Mouse (Mus musculus) cerebellum, adult 18-20 months (tissue): ENCODE data around the gene Myf5.

ENCODE experiments used
- DNase-seq, 2 experiments: peaks; one replicate each; pipeline ENCODE4 v3.0.0; 2021

The Myf5 gene

DNA sequence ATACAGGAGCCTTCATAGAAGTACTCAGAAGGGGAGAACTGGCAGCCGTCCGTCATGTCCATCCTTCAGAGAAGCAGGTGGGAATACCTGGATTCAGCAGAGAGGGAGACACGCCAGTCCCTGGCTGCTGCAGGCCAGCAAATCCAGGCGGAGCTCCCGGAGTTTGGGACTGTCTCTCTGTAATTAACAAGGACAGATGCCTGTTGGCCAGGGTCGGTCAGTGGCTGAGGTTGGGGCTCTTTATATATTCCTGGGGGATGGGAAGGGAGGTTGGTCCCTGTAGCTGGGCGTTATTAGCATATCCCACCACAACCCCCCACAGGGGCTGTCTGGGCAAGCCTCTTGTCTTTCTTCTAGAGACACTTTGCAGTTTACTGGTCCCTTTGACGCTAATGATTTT, at the start of gene Myf5:
Myf5 (minus strand) TSS at position 265 of the 400 bp plus-strand sequence.
- no peak for DNase-seq

DNA sequence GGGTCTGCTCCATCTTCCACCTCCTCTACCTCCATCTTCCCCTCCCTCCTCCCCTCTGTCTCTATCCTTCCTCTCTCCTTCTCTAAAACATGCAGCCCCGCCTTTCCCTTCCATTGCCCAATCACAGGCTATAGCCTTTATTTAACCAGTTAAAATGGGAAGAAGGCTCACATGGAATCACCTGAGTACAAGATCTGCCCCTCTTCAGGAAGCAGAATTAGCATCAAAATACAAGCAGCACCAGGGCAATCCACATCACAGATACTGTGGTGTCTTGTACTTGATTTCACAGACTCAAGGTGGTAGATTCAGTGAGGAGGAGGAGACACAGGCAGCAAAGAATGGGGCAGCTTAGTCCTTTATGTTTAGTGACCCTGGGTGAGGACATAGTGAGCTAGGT, 42.8 kb upstream of the Myf5 start:
- DNase-seq, result no peak

DNA sequence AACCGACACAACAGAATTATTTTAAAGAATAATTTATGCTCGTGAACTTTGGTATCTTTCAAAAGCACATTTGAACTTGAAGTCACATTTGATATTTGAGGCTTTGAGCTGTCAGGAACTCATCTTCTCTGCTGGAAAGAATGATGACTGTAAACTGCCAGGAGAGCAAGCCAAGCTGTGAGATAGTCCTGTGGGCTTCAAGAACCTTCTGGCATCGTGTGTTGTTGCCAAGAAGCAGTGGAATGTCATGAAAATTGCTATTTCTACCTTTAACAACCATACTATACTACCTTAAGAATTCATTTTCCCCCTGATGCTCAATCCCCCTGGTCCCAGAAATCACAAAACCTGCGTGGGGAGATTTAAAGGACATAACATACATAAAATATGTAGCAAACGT, 33.3 kb upstream of the Myf5 start:
- DNase-seq, result no peak

DNA sequence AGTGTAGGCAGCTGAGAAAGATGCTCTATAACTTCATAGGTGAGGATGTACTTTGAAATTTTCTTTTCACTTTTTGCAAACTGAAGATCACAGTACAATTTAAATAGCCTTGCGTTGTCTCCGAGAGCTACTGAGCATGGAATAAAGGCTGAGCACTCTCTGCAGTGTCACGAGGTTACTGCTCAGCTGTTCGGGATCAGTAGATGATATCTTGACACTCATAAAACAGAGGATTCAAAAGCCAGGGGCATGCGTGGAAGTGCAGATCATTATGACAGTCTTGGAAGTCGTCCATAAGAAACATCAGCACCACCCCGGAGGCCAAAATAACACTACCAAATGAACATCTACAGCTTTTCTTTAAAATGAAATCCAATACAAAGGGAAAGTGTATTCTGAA, 30.7 kb upstream of the Myf5 start:
- DNase-seq, result no peak

DNA sequence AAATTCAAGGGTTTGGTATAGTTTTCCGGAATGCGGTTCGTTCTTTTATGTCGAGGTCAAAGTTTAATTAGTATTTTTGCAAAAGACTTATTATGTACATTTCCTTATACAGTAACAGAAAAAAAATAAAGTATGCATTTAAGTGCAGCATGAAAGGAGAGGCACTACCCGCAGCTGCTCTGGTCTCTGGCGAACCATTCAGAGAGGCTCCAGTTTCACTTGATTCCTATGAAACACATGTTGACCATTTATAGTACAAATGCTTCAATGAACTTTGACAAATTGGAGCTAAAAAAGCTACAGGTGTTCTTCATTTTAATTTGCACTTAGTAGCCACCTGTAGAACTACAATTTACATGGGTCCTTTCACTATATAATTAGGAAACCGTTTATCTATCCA, 28.8 kb upstream of the Myf5 start:
- no peak for DNase-seq

DNA sequence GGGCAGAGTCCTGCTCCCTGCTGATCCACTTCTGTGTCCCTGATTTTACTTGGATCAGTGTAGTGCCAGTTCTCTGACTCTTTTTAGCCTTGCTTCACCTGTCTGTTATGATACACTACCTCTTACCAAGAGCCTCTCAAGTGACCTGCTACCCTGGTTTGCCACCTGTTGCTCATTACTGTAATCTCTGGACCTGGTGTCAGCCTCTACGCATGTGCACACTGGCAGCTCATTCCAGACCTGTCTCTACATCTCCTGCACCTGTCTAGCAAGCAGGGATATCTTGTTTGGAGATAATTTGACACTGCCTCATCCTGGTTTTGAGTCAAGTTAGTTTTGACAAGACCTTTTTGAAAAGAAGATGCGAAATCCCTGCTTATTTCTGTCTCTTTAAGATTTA, 20.5 kb upstream of the Myf5 start:
- DNase-seq, result no peak

DNA sequence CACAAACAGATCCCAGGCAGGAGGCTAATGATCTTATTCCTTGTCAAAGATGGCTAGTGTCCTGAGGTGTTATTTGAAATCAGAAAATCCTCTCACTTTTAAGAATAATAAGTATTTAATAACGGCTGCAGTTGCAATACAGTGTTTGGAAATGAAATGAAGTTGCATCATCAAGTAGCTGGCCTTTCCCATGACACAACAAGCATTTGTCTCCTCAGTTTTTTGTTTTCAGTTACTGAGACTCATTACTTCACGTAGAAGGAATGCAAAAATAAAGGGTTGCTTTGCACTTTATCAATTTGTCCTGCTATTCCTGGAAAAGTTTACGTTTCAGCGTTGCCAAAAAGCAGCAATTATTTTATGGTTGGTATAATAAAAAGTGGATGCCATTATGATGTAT, 17.5 kb upstream of the Myf5 start:
- no peak for DNase-seq

DNA sequence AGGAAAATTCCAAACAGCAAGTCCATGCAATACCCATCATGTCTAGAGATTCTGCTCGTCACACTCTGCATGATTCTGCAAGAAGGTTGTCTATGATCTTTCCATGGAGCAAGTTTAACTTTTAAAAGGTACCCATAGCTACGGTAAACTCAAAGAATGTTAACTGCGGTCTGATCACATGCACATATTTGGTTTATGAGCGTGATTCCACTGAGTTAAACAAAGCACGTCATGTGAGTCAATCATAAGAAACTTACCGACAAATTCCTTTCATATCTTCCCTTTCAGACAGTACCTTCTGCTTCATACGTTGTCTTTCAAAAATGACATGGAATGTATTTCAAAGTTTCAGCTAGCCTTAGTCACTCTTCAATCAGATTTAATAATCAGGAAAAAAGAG, 16.3 kb upstream of the Myf5 start:
- DNase-seq, result no peak

DNA sequence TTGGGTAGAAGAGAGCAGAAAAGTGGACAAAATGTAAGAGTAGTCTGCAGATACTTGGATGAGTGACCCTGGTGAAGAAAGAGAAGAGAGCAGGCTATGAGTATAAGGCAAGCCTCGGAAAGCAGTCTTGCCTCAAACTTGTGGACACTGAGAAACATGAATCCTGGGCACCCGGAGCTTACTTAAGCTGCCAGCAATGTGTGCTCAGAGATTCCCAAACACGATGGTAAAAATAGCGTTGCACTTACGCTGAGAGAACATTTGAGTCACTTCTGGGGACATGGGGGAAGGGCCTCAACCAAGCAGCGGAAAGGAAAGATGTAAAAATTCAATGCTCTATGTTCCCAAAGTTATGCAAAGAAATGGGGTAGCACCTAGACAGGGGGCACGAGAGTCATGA, 13.7 kb upstream of the Myf5 start:
- no peak for DNase-seq

DNA sequence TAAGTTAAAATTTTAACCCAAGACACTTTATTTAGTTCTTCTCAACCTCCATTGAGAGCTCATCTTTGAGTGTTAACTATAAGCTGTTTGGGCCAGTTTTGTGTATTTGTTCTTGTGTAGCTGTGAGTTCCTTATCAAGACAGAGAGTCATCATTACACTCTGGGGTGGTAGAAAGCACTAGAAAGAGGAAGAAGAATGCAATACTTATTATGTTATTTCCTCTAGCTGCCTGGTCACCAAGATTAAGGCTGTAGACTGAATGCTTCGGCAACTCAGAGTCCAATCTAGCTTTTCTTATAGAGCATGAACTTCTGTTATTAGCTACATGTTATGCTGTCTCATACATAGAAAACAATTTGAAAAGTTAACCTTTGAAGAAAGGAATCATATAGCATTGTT, 10.5 kb upstream of the Myf5 start:
- DNase-seq, result no peak

DNA sequence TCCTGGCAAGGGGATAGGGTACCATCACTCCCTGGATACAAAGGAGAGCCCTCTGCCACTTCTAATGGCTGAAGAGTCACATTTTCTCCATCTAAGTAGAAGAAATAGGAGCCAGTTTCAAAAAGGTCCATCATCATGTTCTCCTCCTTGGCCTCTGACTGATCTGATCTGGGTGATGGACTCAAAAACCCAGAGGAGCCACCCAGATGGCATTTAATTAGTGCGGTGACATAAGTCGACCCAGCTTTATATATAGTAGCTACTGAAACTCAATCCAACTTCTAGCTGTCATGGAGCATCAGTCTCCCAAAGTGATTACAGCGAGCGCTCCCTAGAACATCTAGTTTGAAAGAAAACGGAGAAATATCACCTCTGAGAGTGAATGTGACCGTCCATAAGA, 8.6 kb upstream of the Myf5 start, which contains the start of gene Myf6:
Myf6 (minus strand) TSS at position 170 of the 400 bp plus-strand sequence.
- DNase-seq, result no peak

DNA sequence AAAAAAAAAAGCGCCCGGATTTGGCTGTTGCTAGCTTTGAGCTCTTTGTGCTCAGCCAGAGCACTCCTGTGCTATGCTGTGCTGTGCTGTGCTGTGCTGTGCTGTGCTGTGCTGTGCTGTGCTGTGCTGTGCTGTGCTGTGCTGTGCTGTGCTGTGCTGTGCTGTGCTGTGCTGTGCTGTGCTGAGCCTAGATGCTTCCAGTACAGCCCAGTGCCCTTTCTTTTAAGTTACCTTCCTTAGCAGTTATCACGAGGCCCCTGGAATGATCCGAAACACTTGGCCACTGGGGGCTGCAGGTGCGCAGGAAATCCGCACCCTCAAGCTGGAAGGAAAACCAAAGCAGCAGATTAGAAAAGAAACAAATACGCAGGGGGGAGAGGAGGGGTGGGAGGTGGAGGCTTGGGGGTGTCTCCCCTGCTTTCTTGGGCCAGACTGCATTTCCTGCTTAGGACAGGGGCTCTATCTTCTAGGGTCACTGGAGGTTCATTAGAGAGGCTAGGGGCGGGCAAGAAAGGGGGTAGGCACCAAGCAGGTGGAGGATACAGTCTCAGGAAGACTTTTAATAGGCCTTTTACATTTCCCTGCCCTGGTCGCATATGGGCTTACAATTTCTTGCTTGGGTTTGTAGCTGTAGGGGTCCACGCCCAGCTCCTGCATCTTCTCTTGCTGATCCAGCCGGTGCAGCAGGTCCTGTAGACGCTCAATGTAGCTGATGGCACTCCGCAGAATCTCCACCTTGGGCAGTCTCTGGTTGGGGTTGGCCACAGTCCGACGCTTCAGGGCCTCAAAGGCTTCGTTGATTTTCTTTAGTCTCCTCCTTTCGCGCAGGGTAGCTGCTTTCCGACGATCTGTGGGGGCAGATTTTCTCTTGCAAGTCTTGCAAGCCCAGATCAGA, 7.9 kb upstream of the Myf5 start:
- no peak for DNase-seq

DNA sequence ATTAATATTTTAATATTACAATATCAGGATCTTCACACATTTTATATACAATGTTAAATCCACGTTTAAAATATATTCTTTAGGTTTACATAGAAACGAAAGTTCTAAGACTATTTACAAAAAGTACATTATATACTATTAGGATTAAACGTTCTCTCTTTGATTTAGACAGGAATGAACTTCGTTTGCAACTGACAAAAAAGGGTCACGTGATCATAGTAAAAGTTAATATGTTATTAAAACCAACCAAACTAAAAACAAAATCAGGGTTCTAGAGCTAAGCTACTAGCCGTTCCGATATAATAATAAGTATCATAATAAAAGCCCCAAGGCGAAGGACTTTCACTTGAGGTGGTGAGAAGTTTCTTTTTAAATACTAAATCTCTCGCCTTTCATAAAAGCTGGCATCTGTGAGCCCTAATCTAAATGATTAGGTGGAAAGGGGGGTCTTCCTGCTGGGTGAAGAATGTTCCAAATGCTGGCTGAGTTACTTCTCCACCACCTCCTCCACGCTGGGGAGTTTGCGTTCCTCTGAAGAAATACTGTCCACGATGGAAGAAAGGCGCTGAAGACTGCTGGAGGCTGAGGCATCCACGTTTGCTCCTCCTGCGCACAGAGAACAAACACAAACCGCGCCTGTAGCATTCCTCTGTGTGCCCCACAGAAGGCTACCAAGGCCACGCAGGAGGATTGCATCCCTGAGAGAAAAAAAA, 7.1 kb upstream of the Myf5 start:
- DNase-seq, result no peak

DNA sequence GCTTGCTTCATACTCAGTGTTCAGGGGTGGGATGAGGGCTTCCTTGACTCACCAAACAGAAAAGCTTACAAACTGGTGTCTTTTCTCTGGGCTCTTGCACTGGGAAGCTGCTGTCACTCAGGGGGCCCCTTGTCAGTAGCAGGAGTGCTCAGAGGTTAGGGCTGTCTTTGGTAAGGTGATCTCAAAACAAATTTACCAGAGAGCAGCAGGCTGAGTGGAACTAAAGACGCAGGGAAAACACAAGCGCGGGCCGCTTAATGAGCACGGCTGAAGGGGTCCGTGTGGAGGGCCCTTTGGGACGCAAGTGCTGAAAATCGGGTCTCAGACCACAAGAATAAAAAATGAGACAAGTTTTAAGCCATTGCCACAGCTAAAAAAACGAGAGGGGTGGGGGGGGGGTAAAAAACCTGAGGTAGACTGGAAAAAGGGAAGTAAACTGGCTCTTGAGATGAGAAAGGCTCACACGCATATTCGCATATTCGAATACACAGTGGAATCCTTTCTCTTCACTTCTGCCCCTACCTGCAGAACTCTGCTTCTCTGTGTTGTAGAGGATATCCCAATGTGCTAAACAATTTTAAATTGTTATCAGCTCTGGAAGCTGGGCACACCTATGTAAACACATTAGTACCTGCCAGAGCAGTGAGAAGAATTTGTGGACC, 2.9 kb upstream of the Myf5 start:
- DNase-seq, result no peak

DNA sequence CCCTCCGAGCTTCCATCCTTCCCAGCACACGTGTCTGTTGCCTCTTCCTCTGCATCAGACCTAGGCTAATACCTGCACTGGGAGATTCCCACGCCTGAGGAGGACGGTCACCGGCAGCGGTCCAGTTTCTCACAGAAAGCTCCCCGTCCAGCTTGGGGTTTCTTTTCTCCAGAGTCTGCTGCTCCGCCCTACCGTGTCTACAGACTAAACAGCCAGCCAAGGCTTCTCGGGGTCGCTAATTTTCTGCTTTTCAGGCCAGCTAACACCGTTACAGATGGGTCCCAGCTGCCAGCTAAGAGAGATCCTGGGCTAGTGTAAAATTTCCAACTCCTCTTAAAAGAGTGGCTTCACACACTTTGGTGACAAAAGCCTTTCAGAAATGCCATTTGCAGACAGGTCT, 836 bp upstream of the Myf5 start:
- DNase-seq, result no peak

DNA sequence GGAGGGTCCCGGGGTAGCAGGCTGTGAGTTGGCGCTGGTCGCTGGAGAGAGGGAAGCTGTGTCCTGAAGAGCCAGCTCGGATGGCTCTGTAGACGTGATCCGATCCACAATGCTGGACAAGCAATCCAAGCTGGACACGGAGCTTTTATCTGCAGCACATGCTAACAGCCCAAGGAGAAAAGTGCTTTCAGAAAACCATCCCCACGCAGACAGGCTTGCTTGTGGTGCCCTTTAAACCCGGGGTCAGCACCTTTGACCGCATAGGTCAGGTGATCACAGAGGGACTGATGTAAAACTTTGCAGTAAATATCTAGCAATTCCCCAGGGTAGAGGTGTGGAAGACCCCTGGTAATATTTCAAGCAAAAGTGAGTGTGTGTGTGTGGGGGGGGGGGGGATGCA, 1.9 kb downstream of the Myf5 start:
- DNase-seq, result no peak

DNA sequence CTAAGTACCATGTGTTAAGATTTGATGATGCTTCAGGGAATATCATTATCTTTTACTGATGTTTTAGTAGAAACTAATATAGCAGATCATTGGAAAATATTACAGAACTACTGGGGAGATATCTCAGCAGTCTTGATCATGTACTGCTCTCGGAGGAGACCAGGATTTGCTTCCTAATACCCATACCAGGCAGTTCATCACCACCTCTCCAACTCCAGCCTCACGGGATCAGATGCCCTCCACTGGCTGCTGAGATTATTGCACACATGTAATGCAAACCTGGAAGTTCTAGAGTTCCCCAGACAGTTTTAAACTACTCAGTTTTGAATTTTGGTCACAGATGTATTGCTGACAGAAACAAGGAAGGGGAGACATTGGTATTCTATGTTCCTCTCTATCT, 12.4 kb downstream of the Myf5 start:
- DNase-seq, result peak; percentile 17 to 22

DNA sequence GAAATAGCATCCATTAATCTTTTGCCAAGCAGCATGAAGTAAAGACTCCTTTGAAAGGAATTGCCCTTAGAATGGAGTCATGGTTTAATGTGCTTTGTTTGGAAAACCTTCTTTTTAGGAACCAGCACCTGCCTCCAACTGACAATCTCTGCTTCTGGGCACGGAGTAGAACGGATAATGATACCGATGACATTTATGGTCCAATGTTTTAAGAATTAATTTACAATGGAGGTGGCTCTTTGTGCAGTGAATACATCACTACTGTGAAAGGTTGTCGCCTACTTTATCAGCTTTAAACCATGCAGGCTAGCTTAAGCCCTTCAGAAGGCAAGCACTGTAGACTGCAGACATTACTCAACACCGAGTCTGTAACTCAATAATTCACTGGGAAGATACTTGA, 14.2 kb downstream of the Myf5 start:
- DNase-seq, result no peak

DNA sequence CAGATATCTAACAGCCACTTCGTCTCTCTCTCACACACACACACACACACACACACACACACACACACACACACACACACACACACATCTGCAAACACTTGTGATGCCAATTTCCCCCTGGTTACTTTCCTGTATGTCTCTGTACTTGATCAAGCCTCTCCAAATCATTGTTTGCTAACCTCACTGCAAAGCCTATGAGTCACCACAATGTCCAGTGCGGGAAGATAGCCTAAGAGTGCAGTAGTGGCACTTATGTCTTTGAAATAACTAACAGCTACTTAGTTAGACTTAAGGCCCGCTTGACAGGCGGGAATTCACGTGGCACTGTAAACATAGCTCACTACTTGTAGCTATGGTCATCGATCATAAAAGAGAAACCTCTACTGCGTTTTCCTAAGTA, 18.1 kb downstream of the Myf5 start:
- DNase-seq, result no peak

DNA sequence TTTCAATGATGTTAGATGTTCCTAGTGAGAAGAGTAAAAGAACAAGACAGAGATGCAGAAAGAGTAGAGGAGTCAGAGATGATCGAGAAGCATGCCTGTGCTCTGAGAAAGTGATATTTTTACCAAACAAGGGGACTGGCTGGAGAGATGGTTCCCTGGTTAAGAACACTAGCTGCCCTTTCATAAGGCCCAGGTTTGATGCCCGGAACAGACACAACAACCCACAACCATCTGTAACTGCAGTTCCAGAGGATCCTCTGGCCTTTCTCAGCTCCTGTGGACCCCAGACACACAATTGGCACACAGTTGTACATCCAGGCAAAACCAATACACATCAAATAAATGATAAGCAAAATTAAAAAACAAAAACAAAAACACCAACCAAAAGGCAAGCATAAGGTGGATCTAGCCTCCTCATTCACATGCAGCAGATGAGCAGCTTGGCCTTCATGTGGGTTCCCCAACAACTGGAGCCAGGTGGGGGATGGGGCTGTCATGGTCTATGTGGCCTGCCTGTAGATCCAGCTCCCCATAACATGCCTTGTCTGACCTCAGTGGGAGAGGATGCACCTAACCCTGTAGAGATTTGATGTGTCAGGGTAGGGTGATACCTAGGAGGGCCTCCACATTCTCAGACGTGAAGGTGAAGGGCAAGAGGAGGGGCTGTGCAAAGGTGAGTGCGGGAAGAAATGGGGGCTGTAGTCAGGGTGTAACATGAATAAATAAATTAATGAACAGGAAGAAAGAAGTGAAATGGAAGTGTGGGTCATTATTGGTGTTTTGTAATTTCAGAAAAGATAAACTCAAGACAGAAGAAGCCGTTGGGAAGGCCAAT, 36.2 kb downstream of the Myf5 start:
- no peak for DNase-seq

DNA sequence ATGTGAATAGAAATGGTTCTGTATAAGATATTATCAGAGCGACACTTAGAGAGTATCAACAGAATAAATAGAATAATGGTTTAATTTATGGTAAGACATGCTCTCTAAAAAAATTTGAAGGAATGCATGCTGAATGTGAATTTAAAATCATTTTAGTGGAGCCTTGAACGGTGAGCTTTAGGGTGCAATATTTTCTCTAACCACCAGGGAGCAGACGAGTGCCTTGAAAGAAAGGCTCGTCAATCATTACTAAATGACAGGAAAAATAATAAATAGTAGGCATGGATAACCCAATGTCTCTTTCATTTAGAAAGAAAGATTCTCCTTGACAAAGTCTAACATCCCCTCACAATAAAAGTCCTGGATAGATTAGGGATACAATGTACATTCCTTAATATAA, 43.2 kb downstream of the Myf5 start:
- peak; percentile 20 to 30 for DNase-seq

DNA sequence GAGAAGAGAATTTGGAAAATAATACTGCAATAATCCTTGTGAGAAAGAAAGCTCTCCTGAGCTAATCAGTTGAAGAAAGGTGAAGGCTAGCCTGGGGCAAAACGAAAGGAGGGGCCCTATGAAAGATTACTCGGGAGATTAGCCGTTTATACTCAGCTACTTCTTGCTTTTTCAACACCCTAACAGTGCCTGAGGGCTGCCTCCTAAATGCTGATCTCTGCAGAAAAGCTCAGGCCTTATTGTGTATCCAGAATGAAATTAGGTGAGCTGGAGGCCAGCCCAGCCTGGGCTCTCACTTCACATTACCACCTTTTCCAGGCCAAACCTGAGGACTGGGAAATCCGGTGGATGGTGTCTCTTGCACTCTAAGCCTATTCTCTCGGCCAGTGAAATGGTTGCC, 49.0 kb downstream of the Myf5 start:
- no peak for DNase-seq
